Mouse (Mus musculus) bone marrow, adult 2 months (tissue): ENCODE results near the gene Stk39.

Source experiments
- CTCF ChIP-seq: fragments of 200-500 bp; IDR thresholded peaks from 2 replicates; pipeline ENCODE4 v1.5.1; 2011; ENCODE audit warnings: low read length, control low read depth; ENCODE audit not compliant: control insufficient read depth, insufficient read depth
- POLR2A ChIP-seq: fragments of 200-500 bp; IDR thresholded peaks from 2 replicates; pipeline ENCODE4 v1.6.1; 2011; ENCODE audit warnings: low read depth, mild to moderate bottlenecking, control low read depth, low read length, borderline replicate concordance; ENCODE audit not compliant: control insufficient read depth

- TF ChIP-seq CTCF (no peak), POLR2A (no peak)
Observed at GRCm38 (mm10) chr2:68421002-68421401, 51.1 kb downstream of the Stk39 start.
